Mouse (Mus musculus) lung, embryonic 16.5 days (tissue): Measurements from ENCODE around the gene Ifitm1. TPM values are rescaled to one million over a fixed set of nuclear protein-coding genes. Genes with fewer than 3 reads are reported as not detected.

Experiments used
- ATAC-seq: fragments of 200-750 bp; cut with Nextera tagmentation; 2 replicates; pipeline ENCODE4 v1.8.0; 2017; ENCODE audit warnings: low read depth, mild to moderate bottlenecking, moderate library complexity
- H3K27ac ChIP-seq: fragments of 300-500 bp; sonication (generic); 2 replicates; pipeline ENCODE4 v1.5.1; 2014; ENCODE audit warnings: mild to moderate bottlenecking, control low read depth, low read length
- H3K27me3 ChIP-seq: fragments of 300-500 bp; sonication (generic); 2 replicates; pipeline ENCODE4 v1.6.1; 2014; ENCODE audit warnings: low read depth, low read length, mixed read lengths; ENCODE audit not compliant: control insufficient read depth, insufficient read depth
- H3K36me3 ChIP-seq: fragments of 300-500 bp; sonication (generic); 2 replicates; pipeline ENCODE4 v1.6.1; 2014; ENCODE audit warnings: low read length; ENCODE audit not compliant: control insufficient read depth, insufficient read depth
- H3K4me1 ChIP-seq: fragments of 300-500 bp; sonication (generic); replicated peaks from 2 replicates; pipeline ENCODE4 v1.6.1; 2014; ENCODE audit warnings: low read length, mixed read lengths; ENCODE audit not compliant: control insufficient read depth, insufficient read depth
- H3K4me2 ChIP-seq: fragments of 300-500 bp; sonication (generic); 2 replicates; pipeline ENCODE4 v1.6.1; 2014; ENCODE audit warnings: low read depth, low read length, control low read depth
- H3K4me3 ChIP-seq: fragments of 300-500 bp; sonication (generic); 2 replicates; pipeline ENCODE4 v1.5.1; 2014; ENCODE audit warnings: mild to moderate bottlenecking, low read length, control low read depth
- H3K9ac ChIP-seq: fragments of 300-500 bp; sonication (generic); 2 replicates; pipeline ENCODE4 v1.6.1; 2014; ENCODE audit warnings: low read length, control low read depth
- H3K9me3 ChIP-seq: fragments of 300-500 bp; sonication (generic); 2 replicates; pipeline ENCODE4 v1.6.1; 2016; ENCODE audit warnings: low read length; ENCODE audit not compliant: control insufficient read depth
- WGBS: fragments of 180-500 bp; shearing (Covaris S2); extraction: QIAGEN DNeasy Blood & Tissue Kit; methylation state at CpG from one replicate; pipeline ENCODE4 v1.1.7; 2014; 5-methylcytosine and 5-hydroxymethylcytosine counted together
- polyA plus RNA-seq: library from polyadenylated mRNA; unstranded; fragments of >200 nt; fragmentation: Nextera tagmentation; extraction: Ambion mirVana; gene quantifications from 2 replicates; pipeline ENCODE4 v1.2.1, GENCODE M21; 2015

The Ifitm1 gene
- polyA plus RNA-seq, 1 experiment from 2014 or later, result 38.8 TPM

DNA sequence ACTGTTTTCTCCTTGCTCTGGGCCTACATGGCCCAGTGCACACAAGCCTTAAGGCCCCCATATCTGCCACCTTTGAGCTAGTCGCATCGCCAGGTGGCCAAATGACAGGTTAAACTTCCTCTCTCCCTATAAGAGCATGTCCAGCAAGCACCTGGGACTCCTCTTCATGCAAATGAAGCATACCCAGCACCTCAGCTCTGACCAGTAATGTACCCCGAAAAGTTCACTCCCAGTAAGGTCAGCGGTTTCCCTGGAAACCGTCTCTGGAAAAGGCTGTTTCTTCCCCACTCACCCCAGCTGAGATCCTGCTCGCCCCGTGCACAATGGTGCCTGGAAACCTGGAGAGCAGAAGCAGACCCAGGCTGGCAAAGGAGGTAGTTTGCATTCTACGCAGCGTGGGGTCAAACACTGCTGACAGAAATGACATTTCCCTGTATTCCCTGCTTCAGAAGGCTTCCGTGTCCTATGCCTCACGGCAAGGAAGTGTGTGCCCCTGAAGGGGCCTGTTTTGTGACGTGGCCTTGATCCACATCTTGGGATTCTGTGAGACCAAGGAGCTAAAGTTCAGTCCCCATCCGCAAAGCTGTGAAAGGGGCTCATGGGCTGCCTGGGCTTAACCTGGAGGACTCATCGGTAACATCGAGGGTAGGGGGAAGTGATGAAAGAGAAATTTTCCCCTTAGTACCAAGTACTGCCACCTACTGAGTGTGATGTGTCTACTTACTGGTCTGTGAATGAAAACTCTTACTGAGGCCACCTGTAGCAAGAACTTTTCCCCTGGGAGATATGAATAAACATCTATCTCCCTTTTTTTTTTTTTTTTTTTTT, 34.1 kb downstream of the Ifitm1 start:
- H3K4me1 ChIP-seq, result no peaks in the 10 kb centered on the region

DNA sequence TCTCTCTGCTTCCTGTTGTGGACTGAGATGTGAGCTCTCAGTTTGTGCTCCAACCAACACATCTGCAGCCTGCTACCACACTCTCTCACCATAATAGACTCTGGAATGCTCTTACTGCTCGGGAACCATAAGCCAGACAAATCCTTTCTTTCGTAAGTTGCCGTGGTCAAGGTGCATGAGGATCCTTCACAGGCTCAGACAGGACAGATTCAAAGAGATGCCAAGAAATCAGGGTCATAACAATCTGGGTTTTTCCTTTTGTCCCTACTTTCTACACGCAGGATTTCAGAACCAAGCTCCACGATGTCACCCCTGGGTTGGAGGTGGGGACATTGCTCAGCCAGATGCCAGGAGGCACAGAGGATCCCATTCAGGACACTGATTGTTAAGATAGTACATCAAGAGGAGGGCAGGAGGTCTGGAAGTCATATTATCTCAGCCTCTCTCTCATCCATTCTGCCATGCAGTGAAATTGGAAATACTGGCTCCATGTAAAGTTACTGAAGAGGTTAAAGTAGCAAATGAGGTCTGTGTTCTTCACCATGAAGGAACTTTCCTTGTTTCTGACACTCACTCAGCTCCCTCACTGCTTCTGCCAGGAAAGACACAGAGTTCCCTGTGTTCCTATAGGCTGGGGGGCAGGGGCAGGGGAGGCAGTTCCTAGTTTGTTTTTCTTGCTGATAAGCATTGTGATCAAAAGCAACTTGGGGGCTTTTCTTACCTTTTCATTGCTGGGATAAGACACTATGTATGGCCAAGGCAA, 36.4 kb downstream of the Ifitm1 start:
- Histone ChIP-seq H3K27ac (no peak overlapping the region), H3K4me1 (0 out of 2 replicates have a peak, but pooled peaks cover 2% of the 10 kb centered on the region)
- ATAC-seq, result no peak

More for the DNA sequence above, 34.1 kb downstream of the Ifitm1 start:
- ATAC-seq, result no peak
- Histone ChIP-seq H3K27me3 (peaks cover 3% of the 10 kb centered on the region; the same call in 1 of the 2 replicates), H3K36me3 (no peaks in the 10 kb centered on the region), H3K9ac (no peak overlapping the region), H3K9me3 (no peaks in the 10 kb centered on the region), H3K4me3 (no peak overlapping the region), H3K27ac (no peak overlapping the region), H3K4me2 (no peak overlapping the region)
- 69% methylated on average over 15 of the region's 15 CpGs for WGBS

GRCm38 (mm10) chr7:141006446-141006845, 39.4 kb downstream of the Ifitm1 start:
- Histone ChIP-seq H3K36me3 (no peaks in the 10 kb centered on the region), H3K4me1 (peaks cover 11% of the 10 kb centered on the region), H3K4me2 (no peak overlapping the region), H3K9me3 (no peaks in the 10 kb centered on the region), H3K27ac (no peak overlapping the region), H3K9ac (no peak overlapping the region), H3K27me3 (no peaks in the 10 kb centered on the region), H3K4me3 (no peak overlapping the region)
- no peak for ATAC-seq
- 90% methylated on average over 6 of the region's 6 CpGs for WGBS

More for the DNA sequence above, 36.4 kb downstream of the Ifitm1 start:
- peaks cover 3% of the 10 kb centered on the region; the same call in 1 of the 2 replicates for H3K27me3 ChIP-seq
- no peaks in the 10 kb centered on the region for H3K36me3 ChIP-seq
- H3K4me3 ChIP-seq, result no peak overlapping the region
- H3K4me2 ChIP-seq, result no peak overlapping the region
- no peaks in the 10 kb centered on the region for H3K9me3 ChIP-seq
- WGBS, result 63% methylated on average over 5 of the region's 5 CpGs
- no peak overlapping the region for H3K9ac ChIP-seq

DNA sequence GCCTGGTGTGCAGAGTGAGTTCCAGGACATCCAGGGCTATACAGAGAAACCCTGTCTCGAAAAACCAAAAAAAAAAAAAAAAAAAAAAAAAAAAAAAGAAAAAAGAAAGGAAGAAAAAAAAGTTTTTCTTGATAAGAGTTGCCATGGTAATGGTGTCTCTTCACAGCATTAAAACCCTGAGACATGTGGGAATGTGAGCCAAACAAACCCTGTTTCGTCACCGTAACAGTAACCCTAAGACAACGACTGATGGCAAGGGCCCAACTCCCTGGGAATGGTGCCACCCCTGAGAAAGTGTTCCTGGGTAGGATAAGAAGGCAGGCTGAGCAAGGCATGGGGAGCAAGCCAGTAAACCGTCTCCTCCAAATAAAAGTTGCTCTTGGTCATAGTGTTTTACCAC, 39.9 kb downstream of the Ifitm1 start:
- Histone ChIP-seq H3K36me3 (no peaks in the 10 kb centered on the region), H3K9me3 (no peaks in the 10 kb centered on the region), H3K9ac (no peak overlapping the region), H3K4me1 (peaks cover 11% of the 10 kb centered on the region), H3K4me3 (no peak overlapping the region), H3K27ac (no peak overlapping the region), H3K4me2 (no peak overlapping the region), H3K27me3 (no peaks in the 10 kb centered on the region)
- ATAC-seq, result no peak
- 44% methylated on average over 5 of the region's 5 CpGs for WGBS

- ATAC-seq, result peak; percentile 45; the same call in 1 of the 2 replicates
- peak overlapping the region; percentile 63; the same call in 1 of the 2 replicates for H3K4me2 ChIP-seq
- H3K9ac ChIP-seq, result no peak overlapping the region
- no peak overlapping the region for H3K4me3 ChIP-seq
- H3K27ac ChIP-seq, result no peak overlapping the region
- H3K4me1 ChIP-seq, result peaks cover 11% of the 10 kb centered on the region
- H3K36me3 ChIP-seq, result no peaks in the 10 kb centered on the region
- H3K9me3 ChIP-seq, result no peaks in the 10 kb centered on the region
- WGBS, result 10% methylated on average over 7 of the region's 7 CpGs
- H3K27me3 ChIP-seq, result no peaks in the 10 kb centered on the region
Observed at GRCm38 (mm10) chr7:141008312-141008761, 41.3 kb downstream of the Ifitm1 start.

DNA sequence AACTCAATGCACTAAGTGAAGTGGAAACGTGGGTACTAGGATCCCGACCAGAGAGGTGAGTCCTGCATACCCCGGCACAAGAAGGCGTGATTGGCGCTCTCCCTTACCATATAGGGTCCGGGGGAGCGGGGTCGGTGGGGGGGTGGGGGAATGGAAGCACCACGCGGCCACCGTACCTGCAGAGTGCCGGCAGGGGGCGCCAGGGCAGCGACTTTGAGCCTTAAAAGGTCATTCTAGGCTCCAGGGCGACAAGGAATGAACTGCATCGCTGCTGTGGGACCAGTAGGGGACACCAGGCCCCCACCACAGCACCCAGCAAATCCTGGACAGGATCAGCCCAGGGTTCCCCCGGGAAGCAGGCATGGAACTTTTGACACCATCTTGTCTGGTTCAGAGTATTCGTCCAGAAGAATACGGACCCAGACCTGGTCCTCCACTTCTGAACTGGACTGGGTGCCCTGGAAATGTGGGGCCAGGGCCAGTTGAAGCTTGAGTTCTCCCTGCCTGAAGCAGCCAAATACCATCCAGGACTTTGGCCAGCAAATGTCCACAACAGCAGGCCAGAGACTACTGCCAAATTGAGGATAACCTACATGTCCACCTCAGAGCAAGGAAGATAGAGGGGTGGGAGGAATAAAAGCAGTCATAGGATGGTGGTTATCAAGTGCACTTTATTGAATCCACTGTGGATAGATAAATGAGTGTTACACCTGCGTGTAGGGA, 42.1 kb downstream of the Ifitm1 start:
- Histone ChIP-seq H3K36me3 (no peaks in the 10 kb centered on the region), H3K4me3 (no peak overlapping the region), H3K27me3 (no peaks in the 10 kb centered on the region), H3K4me2 (peak overlapping the region; percentile 63), H3K9me3 (no peaks in the 10 kb centered on the region), H3K9ac (no peak overlapping the region), H3K27ac (no peak overlapping the region), H3K4me1 (peaks cover 11% of the 10 kb centered on the region)
- WGBS, result 7% methylated on average over 20 of the region's 20 CpGs
- ATAC-seq, result peak; percentile 89

DNA sequence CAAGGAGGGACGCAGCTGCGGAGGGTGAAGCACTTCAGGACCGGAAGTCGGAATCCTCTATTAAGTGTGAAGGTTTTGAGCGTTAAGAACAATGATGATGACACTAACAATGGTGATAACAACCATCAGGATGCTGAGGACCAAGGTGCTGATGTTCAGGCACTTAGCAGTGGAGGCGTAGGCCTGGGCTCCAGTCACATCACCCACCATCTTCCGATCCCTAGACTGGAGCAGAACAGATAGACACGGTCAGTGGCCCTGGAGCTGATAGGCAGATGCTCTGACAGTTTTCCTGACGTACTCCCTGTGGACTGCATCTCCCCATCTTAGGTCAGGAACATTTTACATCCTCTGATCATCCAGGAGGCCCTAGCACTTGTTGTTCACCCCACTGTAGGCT, 42.6 kb downstream of the Ifitm1 start:
- H3K27ac ChIP-seq, result no peak overlapping the region
- no peaks in the 10 kb centered on the region for H3K36me3 ChIP-seq
- no peaks in the 10 kb centered on the region; the same call in 1 of the 2 replicates for H3K9me3 ChIP-seq
- peaks cover 11% of the 10 kb centered on the region for H3K4me1 ChIP-seq
- H3K4me2 ChIP-seq, result peak overlapping the region; percentile 63
- ATAC-seq, result no peak
- peak overlapping the region; percentile 58 for H3K9ac ChIP-seq
- WGBS, result 75% methylated on average over 9 of the region's 9 CpGs
- H3K27me3 ChIP-seq, result no peaks in the 10 kb centered on the region
- H3K4me3 ChIP-seq, result peak overlapping the region; percentile 47

- Histone ChIP-seq H3K36me3 (no peaks in the 10 kb centered on the region), H3K27me3 (no peaks in the 10 kb centered on the region), H3K4me2 (peak within 1 kb of the TSS; percentile 63), H3K27ac (peak within 1 kb of the TSS; percentile 75), H3K9ac (peak within 1 kb of the TSS; percentile 58), H3K4me1 (peaks cover 11% of the 10 kb centered on the region), H3K4me3 (peak within 1 kb of the TSS; percentile 47), H3K9me3 (no peaks in the 10 kb centered on the region; the same call in 1 of the 2 replicates)
- peak; percentile 65 for ATAC-seq
- 3% methylated on average over 10 of the region's 10 CpGs for WGBS
Observed at GRCm38 (mm10) chr7:141010593-141010992, 43.6 kb downstream of the Ifitm1 start, which contains the start of gene Ifitm3. Gene Ifitm3, minus strand, starts transcription at chr7:141010770.
